Mouse (Mus musculus) cerebellum, postnatal 36 days (tissue): ENCODE measurements around the gene Hdgfl3.

Source experiments
- DNase-seq, 2 experiments: peaks; one replicate each; pipeline ENCODE4 v3.0.0; 2021 to 2022; ENCODE audit warnings: mixed read lengths in 2 of 2

The Hdgfl3 gene

DNA sequence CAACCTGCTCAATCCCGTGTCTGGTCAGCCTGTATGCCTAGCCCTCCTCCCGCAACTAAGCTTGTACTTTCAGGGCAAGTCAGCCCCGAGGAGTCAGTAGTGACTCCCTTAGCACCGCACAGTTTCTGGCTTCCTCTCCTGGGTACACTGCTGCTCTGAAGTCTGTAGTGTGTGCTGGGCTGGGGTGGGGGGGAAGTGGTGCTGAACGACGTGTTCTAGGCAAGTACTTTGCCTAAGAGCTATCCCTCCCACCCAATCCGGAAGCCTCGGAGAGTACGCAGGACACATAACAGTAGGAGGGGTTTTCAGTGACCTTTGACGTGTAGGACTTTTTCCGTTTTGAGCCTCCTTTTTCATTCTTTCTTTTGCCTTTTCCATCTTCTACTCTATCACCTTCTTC, 34.9 kb downstream of the Hdgfl3 start:
- no peak for DNase-seq

DNA sequence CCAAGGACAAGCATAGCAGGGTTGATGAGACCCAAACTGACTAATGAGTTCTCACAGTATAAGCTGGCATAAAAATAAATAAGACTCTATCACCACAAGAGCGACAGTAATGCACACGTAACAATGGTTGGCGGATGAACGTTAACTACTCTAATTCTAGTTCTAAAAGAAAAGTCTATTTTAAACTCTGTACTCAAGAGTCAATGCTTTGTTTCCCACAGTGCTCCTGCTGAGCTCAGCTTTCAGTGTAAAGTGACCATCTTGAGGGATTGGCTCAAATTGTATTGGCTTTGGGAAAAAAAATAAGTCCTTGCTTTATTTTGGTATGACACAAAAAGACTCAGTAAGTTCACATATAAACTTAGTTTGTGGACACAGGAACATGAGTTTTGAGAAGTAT, 49.1 kb downstream of the Hdgfl3 start:
- no peak for DNase-seq

DNA sequence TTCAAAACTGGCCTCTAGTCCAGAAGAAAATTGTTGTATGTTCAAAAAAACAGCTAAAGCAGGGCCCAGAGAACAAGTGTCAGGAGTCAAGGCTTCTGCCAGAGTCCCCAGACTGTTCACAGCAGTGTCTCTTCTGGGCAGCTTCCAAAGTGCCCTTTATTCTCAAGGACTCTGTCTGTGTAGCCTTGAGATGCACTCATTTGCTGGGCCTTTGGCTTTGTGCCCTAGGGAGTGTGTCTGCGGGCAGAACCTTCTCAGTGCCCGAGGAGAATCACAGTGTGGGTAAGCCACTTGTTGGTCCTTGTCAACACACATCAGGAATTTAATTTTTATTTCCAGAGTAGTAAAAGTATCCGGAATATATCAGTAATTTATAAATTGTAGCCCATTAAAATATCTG, 52.7 kb downstream of the Hdgfl3 start:
- peak in 1 of 2 experiments; percentile 14 for DNase-seq

GRCm38 (mm10) chr7:81880797-81881196, 53.5 kb downstream of the Hdgfl3 start:
- DNase-seq, result no peak

DNA sequence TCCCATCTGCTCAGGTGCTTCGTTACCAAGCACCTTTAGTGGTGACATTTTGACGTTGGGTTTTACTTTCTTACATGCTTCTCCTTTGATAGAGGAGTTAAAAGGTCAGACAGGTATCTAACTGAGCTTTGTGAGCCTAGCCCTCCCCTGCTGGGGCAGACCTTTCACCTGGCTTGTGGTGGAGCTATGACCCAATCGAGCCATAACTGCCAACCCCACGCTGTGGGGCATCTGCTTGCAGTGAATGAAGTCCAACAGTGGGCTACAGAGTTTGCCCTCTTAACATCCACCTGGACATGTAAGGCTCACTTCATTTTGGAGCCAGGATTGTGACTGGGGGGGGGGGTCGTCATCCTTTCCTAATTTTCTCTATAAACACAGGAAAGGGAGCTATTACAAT, 54.0 kb downstream of the Hdgfl3 start:
- DNase-seq, result no peak

- DNase-seq, result no peak
Observed at GRCm38 (mm10) chr7:81875372-81875771, 58.9 kb downstream of the Hdgfl3 start.

- DNase-seq, result no peak
Observed at GRCm38 (mm10) chr7:81874636-81875035, 59.6 kb downstream of the Hdgfl3 start.

GRCm38 (mm10) chr7:81873807-81874206, 60.5 kb downstream of the Hdgfl3 start:
- DNase-seq, result no peak

GRCm38 (mm10) chr7:81872493-81873013, 61.7 kb downstream of the Hdgfl3 start:
- DNase-seq, result no peak

DNA sequence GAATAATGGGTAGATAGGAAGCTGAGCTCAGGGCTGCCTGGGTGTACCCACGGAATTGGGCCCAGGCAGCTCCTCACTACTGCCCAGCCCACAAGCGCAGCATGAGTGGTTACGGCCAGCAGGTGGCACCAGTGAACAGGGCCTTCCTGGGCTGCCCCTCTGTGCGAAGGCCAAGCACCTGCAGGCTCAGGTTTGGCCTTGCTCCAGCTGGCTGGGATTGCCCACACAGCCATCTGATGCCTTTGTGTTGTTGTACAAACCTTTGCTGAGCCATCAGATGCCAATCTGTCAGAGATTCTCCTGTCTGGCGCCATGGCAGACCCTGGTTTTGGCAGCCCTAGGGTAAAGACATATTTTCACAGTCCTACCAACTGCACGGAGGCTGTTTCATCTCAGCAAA, 66.1 kb downstream of the Hdgfl3 start:
- DNase-seq, result peak; percentile 98 to 99

GRCm38 (mm10) chr7:81867231-81867930, 66.9 kb downstream of the Hdgfl3 start:
- no peak for DNase-seq

- no peak for DNase-seq
Observed at GRCm38 (mm10) chr7:81865937-81866336, 68.3 kb downstream of the Hdgfl3 start.

GRCm38 (mm10) chr7:81864552-81864951, 69.7 kb downstream of the Hdgfl3 start:
- DNase-seq, result no peak

DNA sequence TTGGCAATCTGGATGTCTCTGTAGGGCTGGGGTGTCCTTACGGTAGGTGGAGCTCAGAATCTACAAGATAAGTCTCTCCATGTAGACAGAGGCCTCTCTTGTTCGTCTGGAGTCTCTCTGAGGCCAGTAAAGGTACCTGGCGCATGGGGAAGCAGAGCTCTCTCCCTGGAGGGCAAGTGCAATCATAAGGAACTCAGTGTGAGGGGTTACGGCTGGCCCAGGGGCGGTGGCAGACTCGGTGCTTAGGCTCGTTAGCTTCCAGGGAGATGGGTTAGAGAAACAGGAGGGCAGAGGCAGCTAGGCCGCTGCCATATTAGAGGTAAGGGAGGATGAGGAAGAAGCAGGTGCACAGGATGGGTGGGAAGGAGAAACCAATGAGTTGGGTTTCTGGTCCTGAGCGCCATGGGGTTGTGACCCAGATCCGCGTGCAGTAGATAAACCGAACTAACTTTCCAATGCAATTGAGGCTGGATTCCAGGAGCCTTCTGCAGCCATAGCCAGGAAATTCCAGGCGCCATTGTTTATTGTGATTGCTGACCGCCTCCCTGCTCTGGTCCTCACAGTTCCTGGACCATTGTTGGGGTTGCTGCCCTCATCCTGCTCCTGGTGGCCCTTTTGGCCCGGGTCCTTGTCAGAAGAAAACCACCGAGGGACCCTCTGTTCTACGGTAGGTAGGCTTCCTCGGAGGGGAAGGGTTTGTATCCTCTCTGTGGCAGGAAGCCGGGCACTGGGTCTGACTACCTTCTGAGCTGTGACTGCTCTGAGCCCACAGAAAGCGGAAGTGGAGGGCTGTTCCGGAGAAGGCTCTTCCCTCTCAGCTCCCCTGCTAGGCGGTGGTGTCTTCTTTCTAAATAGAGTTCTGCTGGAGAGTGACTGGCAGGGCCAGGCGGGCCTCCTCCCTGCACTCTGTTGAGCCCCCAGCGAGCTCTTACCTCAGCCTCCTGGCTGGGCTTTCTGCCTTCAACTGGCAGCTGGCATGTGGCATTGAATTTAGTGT, 71.4 kb downstream of the Hdgfl3 start:
- DNase-seq, result no peak

DNA sequence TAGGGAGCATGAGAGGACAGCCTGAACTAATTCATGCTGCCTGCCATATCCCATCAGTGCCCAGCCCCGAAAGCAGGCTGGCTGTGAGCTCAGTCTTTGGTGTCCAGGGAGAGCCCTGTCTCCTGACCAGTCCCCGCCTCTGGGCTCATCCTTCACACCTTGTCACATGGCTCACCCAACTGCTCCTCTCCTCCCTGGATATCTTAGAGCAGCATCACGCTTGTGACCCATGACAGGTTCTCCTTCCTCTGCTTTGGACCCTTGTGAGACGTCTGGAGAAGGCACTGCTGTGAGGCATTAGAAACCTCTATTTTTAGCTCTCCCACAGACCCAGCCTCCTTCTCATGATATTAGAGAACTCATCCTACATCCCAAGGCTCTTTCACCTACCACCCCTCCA, 72.4 kb downstream of the Hdgfl3 start:
- DNase-seq, result no peak

DNA sequence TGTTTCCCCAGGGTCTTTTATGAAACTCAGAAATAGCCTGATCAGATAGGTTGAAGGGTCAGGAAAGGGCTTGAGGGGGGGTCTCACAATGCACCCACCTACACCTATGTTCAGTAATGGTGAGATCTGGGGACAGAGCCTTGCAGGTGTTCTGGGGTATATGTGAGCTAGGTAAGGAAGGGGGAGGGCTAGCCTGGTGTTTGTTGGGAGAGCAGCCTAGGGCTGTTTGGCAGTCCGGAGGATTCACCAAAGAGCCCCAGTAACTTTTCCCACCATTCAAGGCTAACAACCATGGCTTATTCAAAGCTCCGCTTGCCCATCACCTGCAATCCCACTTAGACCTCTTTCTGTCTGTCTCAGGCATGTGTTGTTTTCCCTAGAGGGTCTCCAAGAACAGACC, 72.8 kb downstream of the Hdgfl3 start:
- no peak for DNase-seq

DNA sequence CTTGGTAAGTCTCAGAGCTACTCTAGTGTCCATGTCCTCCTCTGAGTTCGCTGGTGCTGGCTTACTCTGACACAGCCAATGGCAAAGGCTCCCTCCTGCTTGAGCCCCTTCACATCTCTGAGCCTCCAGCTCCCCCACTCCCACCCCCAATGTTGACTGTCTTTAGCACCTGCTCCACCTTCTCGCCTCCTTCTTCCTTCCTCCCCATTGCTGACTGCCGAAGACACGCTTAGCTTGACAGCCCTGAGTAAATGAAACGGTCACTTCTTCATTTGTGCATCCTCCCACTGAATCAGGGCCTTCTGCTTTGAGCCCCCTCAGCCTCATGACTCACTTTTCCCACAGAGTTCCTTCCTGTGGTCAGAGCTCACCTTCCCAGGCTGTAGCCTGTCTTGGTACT, 73.3 kb downstream of the Hdgfl3 start:
- DNase-seq, result no peak

- DNase-seq, result no peak
Observed at GRCm38 (mm10) chr7:81860071-81860470, 74.2 kb downstream of the Hdgfl3 start.

DNA sequence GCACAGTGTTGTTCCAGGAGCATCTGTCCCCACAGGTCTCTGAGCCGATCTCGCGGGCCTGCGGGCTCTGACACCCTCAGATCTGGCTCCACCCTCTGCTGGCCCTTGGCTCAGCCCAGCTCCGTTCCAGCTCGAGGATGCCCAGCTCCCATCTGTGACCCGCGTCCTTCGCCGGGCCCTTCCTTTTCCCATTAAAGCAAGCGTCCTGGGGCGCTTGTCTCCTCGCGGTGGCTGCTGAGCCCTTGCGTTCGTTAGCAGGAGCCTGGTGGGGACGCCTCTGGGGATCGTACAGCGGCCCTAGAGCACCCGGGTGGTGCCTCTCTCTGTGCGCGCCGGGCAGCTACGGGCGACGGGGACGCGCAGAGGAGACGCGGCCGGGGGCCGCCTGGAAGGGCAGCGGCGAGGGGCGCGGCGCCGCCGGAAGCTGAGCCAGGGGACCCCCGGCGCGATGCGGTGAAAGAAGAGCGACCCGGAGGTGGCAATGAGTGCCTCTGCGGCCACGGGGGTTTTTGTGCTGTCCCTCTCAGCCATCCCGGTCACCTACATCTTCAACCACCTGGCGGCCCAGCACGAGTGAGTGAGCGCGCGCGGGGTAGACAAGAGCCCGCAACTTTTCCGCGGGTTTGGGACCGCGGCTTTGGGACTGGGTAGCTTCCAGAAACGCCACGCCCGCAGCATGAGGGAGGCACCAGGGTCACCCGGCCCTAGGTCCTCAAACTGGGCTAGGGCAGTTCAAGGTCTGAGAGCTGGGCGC, 75.1 kb downstream of the Hdgfl3 start, which contains the start of gene Tm6sf1:
Tm6sf1 (plus strand) TSS at position 34 of the 754 bp plus-strand sequence.
- no peak for DNase-seq

- no peak for DNase-seq
Observed at GRCm38 (mm10) chr7:81858236-81858635, 76.0 kb downstream of the Hdgfl3 start.

DNA sequence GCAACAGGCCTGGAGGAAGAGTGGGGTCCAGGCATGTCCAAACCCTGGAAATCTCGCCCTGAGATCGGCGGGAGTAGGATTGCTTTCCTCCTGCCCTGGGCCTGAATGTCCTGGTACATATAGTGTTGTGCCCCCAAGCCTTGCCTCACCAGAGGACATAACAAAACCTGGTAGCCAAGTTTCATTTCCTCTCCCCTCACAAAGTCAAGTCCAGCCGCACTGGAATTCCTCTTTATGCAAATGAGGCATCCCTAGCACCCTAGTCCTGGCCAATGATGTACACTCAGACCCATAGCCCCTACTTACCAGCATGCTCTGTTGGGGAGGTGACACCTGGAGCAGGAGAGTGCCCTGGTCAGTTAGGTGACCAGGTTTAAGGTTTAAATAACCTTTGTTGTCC, 78.1 kb downstream of the Hdgfl3 start:
- no peak for DNase-seq

GRCm38 (mm10) chr7:81855694-81856093, 78.6 kb downstream of the Hdgfl3 start, which contains the start of gene Gm10160:
Gm10160 (minus strand) TSS chr7:81855794.
- DNase-seq, result no peak
